Mouse (Mus musculus) kidney, embryonic 16.5 days (tissue): ENCODE data around the gene Mras. TPM values are rescaled to one million over a fixed set of nuclear protein-coding genes. Genes with fewer than 3 reads are reported as not detected.

Source experiments
- ATAC-seq: fragments of 200-750 bp; cut with Nextera tagmentation; 2 replicates; pipeline ENCODE4 v1.8.0; 2017; ENCODE audit warnings: moderate TSS enrichment; ENCODE audit not compliant: low FRiP score, low TSS enrichment
- H3K27ac ChIP-seq: fragments of 300-500 bp; sonication (generic); 2 replicates; pipeline ENCODE4 v1.5.1; 2014; ENCODE audit warnings: low read length
- H3K27me3 ChIP-seq: fragments of 300-500 bp; sonication (generic); 2 replicates; pipeline ENCODE4 v1.6.1; 2014; ENCODE audit warnings: low read length, control low read depth, mixed read lengths; ENCODE audit not compliant: insufficient read depth
- H3K36me3 ChIP-seq: fragments of 300-500 bp; sonication (generic); 2 replicates; pipeline ENCODE4 v1.6.1; 2014; ENCODE audit warnings: low read length, control low read depth, mixed read lengths; ENCODE audit not compliant: insufficient read depth
- H3K4me1 ChIP-seq: fragments of 300-500 bp; sonication (generic); 2 replicates; pipeline ENCODE4 v1.6.1; 2014; ENCODE audit warnings: low read length, control low read depth, mixed read lengths; ENCODE audit not compliant: insufficient read depth
- H3K4me2 ChIP-seq: fragments of 300-500 bp; sonication (generic); replicated peaks from 2 replicates; pipeline ENCODE4 v1.6.1; 2014; ENCODE audit warnings: low read depth, low read length
- H3K4me3 ChIP-seq: fragments of 300-500 bp; sonication (generic); 2 replicates; pipeline ENCODE4 v1.5.1; 2014; ENCODE audit warnings: mild to moderate bottlenecking, low read length
- H3K9ac ChIP-seq: fragments of 300-500 bp; sonication (generic); replicated peaks from 2 replicates; pipeline ENCODE4 v1.6.1; 2014; ENCODE audit warnings: low read length
- H3K9me3 ChIP-seq: fragments of 300-500 bp; sonication (generic); 2 replicates; pipeline ENCODE4 v1.6.1; 2016; ENCODE audit warnings: low read length, control low read depth
- WGBS: fragments of 180-500 bp; shearing (Covaris S2); extraction: QIAGEN DNeasy Blood & Tissue Kit; methylation state at CpG from one replicate; pipeline ENCODE4 v1.1.7; 2014; 5-methylcytosine and 5-hydroxymethylcytosine counted together
- polyA plus RNA-seq: library from polyadenylated mRNA; unstranded; fragments of >200 nt; fragmentation: Nextera tagmentation; extraction: Ambion mirVana; gene quantifications from 2 replicates; pipeline ENCODE4 v1.2.1, GENCODE M21; 2015

The Mras gene
- polyA plus RNA-seq, 1 experiment from 2014 or later = 15.7 TPM

DNA sequence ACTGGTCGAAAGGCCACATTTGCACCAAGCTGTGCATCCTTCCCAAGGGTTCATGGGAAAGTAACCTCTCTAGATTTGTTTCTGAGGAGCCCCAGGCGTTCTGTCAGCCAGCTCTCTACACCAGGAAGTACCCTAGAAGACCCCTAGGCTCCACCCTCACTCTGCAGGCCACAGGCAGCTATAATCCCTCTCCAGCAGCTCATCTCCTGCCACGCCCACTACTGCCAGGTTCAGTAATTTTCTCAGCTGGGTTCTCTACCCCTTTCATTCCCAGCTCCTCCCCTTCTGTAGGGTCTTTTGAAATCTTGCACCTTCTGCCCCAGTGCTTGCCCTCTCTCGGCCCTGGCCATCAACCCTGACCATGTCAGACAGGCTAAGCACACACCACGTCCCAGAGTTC is 81.2 kb downstream of the Mras start:
- H3K4me3 ChIP-seq = no peak overlapping the region
- no peaks in the 10 kb centered on the region for H3K9me3 ChIP-seq
- no peak overlapping the region for H3K9ac ChIP-seq
- no peak for ATAC-seq
- H3K27me3 ChIP-seq = peaks cover 46% of the 10 kb centered on the region
- WGBS = 30% methylated on average over 5 of the region's 5 CpGs
- no peaks in the 10 kb centered on the region for H3K36me3 ChIP-seq
- H3K4me1 ChIP-seq = peaks cover 9% of the 10 kb centered on the region
- H3K27ac ChIP-seq = no peak overlapping the region
- H3K4me2 ChIP-seq = no peak overlapping the region

DNA sequence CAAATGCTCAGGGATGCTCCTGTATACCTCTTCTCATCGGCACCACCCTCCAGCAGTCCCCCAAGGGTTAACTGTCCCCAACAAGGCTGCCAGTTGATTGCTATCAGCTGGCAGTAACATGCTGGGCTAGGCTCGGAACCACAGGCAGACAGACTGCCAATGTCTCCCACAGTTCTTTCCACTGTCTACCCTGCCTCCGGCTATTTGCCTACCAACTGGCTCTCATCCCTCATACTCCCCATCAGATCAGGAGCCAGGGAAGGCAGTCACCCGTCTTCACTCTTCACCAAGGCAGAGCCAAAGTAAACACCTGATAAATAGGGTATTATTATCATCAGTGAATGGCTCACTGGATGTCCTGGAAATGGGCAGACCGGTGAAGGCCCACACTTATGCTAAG is 82.4 kb downstream of the Mras start:
- WGBS = 63% methylated on average over 5 of the region's 5 CpGs
- H3K9ac ChIP-seq = no peak overlapping the region
- no peak for ATAC-seq
- H3K4me1 ChIP-seq = peaks cover 9% of the 10 kb centered on the region
- no peak overlapping the region for H3K4me3 ChIP-seq
- H3K27me3 ChIP-seq = peaks cover 39% of the 10 kb centered on the region
- no peaks in the 10 kb centered on the region for H3K9me3 ChIP-seq
- H3K4me2 ChIP-seq = no peak overlapping the region
- H3K27ac ChIP-seq = no peak overlapping the region
- H3K36me3 ChIP-seq = no peaks in the 10 kb centered on the region

DNA sequence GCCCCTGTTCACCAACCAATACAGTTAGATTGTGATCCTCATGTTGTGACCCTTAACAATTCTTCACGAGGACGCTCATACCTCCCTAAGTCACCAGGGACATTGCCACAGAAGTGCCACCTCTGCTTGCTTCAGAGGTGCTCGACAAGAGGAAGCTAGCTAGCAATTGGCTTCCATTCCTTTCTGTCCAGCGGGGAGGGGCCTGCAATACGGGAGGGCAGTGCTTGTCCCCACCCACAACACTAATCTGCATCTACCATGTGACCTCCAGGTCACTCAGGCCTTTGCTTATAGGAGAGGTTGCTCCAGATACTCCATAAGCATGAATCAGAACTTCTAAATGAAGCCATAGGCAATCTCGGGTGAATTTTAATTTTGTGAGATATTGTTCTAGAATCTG is 83.8 kb downstream of the Mras start:
- Histone ChIP-seq H3K27ac (no peak overlapping the region), H3K9me3 (no peaks in the 10 kb centered on the region), H3K36me3 (no peaks in the 10 kb centered on the region), H3K4me3 (no peak overlapping the region), H3K4me2 (no peak overlapping the region), H3K9ac (no peak overlapping the region), H3K4me1 (peaks cover 9% of the 10 kb centered on the region), H3K27me3 (peaks cover 25% of the 10 kb centered on the region)
- ATAC-seq = no peak
- 59% methylated on average over 6 of the region's 6 CpGs for WGBS

DNA sequence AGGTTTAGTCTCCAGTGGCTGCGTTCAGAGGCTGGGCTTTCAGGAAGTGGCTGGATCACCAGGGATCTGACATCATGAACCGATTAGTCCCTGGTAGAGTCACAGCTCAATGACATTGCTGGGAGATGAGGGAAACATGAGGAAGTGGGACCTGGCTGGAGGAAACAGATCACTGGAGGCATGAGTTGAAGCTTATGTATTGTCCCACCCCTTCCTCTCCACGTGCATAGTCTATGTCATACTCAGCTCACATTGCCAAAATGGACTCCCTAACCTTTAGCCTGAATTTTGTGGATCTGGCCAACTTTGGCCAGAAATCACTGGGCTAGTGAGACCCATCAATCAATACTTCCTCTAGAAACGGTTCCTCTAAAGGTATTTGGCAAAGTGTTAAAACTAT is 84.2 kb downstream of the Mras start:
- no peak for ATAC-seq
- Histone ChIP-seq H3K27ac (no peak overlapping the region), H3K4me2 (no peak overlapping the region), H3K4me3 (no peak overlapping the region), H3K27me3 (peaks cover 21% of the 10 kb centered on the region), H3K4me1 (peaks cover 7% of the 10 kb centered on the region), H3K9me3 (no peaks in the 10 kb centered on the region), H3K36me3 (no peaks in the 10 kb centered on the region), H3K9ac (no peak overlapping the region)
- 67% methylated on average over 4 of the region's 4 CpGs for WGBS

DNA sequence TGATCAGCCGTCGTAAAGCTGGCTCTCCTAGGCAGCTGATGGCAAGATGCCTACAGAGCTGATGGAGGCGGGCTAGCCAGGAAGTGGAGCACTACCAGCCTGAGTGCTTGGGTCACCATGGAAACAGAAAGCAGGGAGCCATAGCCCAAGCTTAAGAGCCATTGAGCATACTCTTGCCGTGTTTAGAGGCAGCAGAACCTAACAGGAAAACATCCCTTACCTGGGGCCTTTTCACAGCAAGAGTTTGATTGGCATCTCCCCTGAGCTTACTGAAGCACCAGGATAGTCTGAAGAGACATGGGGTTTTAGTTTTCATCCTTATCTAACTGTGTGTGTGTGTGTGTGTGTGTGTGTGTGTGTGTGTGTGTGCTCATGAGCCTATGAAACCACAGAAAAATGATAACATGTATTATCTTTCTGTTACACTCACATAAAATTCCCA is 91.8 kb downstream of the Mras start:
- H3K9me3 ChIP-seq = no peaks in the 10 kb centered on the region
- H3K4me2 ChIP-seq = no peak overlapping the region
- H3K9ac ChIP-seq = no peak overlapping the region
- no peaks in the 10 kb centered on the region for H3K27me3 ChIP-seq
- no peak for ATAC-seq
- no peaks in the 10 kb centered on the region for H3K36me3 ChIP-seq
- no peak overlapping the region for H3K27ac ChIP-seq
- 39% methylated on average over 4 of the region's 4 CpGs for WGBS
- H3K4me1 ChIP-seq = no peaks in the 10 kb centered on the region
- H3K4me3 ChIP-seq = no peak overlapping the region

DNA sequence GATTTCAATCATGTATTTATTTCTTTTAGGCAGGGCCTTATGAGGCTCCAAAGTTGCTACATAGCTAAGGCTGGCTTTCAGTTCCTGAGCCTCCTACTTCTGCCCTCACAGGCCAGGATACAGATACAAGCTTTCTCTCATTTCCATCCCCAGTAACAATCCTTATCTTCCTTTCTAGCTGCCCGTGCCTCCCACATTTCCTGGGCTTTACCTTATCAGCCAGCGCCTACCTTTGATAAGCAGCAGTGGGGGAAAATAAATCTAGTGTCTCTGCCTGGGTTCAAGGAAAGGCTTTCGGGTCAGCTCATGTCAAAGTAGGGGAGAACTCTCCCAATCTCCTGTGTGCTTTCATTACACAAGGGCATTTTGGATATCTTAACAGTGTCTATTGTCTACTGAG is 95.6 kb downstream of the Mras start:
- H3K4me2 ChIP-seq = no peak overlapping the region
- H3K9ac ChIP-seq = no peak overlapping the region
- H3K36me3 ChIP-seq = no peaks in the 10 kb centered on the region
- H3K27me3 ChIP-seq = no peaks in the 10 kb centered on the region
- WGBS = 77% methylated on average over 3 of the region's 3 CpGs
- no peak overlapping the region for H3K4me3 ChIP-seq
- no peaks in the 10 kb centered on the region for H3K4me1 ChIP-seq
- H3K27ac ChIP-seq = no peak overlapping the region
- ATAC-seq = no peak
- no peaks in the 10 kb centered on the region for H3K9me3 ChIP-seq

DNA sequence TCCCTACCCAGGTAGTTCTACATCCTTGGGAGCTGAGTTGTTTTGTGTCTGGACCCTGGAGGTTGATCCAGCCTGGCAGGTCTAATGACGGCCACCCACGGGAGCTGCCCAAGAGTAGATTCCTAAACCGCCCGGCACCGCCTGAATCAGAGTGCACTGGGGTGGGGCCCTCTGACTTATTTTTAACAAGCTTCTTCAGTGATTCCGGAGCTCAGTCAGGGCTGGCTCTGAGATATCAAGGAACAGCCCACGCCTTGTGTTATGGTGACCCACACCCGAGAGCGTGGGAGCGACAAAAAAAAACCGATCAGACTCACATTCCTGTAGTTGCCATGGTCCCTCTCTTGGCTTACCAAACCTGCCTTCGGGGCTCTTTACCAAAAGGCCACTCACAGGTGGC is 97.1 kb downstream of the Mras start:
- no peak overlapping the region for H3K27ac ChIP-seq
- H3K4me1 ChIP-seq = no peaks in the 10 kb centered on the region
- no peak overlapping the region for H3K4me3 ChIP-seq
- no peak overlapping the region for H3K9ac ChIP-seq
- 57% methylated on average over 12 of the region's 12 CpGs for WGBS
- H3K36me3 ChIP-seq = no peaks in the 10 kb centered on the region
- no peak for ATAC-seq
- no peaks in the 10 kb centered on the region for H3K27me3 ChIP-seq
- no peak overlapping the region for H3K4me2 ChIP-seq
- H3K9me3 ChIP-seq = no peaks in the 10 kb centered on the region

GRCm38 (mm10) chr9:99339182-99339581 is 98.0 kb downstream of the Mras start:
- 80% methylated on average over 1 of the region's 1 CpGs for WGBS
- Histone ChIP-seq H3K27ac (no peak overlapping the region), H3K4me1 (no peaks in the 10 kb centered on the region), H3K9ac (no peak overlapping the region), H3K4me2 (no peak overlapping the region), H3K36me3 (no peaks in the 10 kb centered on the region), H3K4me3 (no peak overlapping the region), H3K9me3 (no peaks in the 10 kb centered on the region), H3K27me3 (no peaks in the 10 kb centered on the region)
- ATAC-seq = no peak

DNA sequence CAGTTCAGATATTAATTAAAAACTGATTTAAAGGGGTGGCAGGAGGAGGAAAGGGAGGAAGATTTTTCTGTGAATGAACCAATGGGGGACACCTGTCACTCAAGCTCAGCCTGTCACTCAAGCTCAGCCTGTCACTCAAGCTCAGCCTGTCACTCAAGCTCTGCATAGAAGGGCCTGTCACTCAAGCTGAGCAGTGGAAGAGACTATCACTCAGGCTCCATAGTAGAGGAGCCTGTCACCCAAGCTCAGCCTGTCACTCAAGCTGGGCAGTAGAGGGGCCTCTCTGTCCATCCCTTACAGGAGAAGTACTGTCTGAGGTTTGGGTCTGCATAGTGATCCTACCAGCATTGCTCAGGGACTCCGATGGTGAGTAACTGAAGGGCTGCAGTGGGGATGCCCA is 98.9 kb downstream of the Mras start:
- Histone ChIP-seq H3K27me3 (no peaks in the 10 kb centered on the region), H3K4me2 (no peak overlapping the region), H3K36me3 (no peaks in the 10 kb centered on the region), H3K4me3 (no peak overlapping the region), H3K27ac (no peak overlapping the region), H3K9ac (no peak overlapping the region), H3K4me1 (no peaks in the 10 kb centered on the region), H3K9me3 (no peaks in the 10 kb centered on the region)
- WGBS = 72% methylated on average over 1 of the region's 1 CpGs
- ATAC-seq = no peak

- ATAC-seq = no peak
- H3K9me3 ChIP-seq = no peaks in the 10 kb centered on the region
- no peaks in the 10 kb centered on the region for H3K4me1 ChIP-seq
- H3K9ac ChIP-seq = no peak overlapping the region
- no peaks in the 10 kb centered on the region for H3K27me3 ChIP-seq
- no peaks in the 10 kb centered on the region for H3K36me3 ChIP-seq
- no peak overlapping the region for H3K4me3 ChIP-seq
- 81% methylated on average over 4 of the region's 4 CpGs for WGBS
- no peak overlapping the region for H3K27ac ChIP-seq
- H3K4me2 ChIP-seq = no peak overlapping the region
Measured at GRCm38 (mm10) chr9:99336538-99336937, 100.6 kb downstream of the Mras start.
